32 mouse cellular contexts compared by ENCODE assay signal in the genomic region with DNA sequence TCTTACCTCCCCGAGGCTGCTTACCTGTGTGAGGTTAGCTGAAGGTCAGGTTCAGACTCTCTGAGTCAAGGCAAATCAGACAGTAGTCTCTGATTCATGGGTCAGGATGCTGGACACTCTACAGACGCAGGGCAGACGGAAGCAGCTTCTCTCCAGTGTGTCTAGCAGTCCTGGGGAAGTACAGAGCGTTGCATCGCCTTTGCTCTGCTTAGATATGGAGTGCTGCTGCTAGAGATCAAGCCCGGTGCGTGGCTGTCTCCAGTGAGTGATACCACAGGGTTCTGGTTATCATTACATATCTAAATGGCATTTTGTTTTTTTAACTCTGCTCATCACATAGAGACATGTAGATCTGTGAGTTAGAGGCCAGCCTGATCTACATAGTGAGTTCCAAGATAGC. TPM values are rescaled to one million over a fixed set of nuclear protein-coding genes. Genes with fewer than 3 reads are reported as not detected.
"Had no signal": no experiment of that assay in that cellular context is flagged by ENCODE, and none has a peak within 500 bp of the region (broad histone marks: within the 10 kb centered on the region; RNA-seq: fewer than 3 reads in every experiment).

No protein-coding gene starts in this region.

- H3K36me3 ChIP-seq: limb, embryonic 10.5 days; limb, embryonic 13.5 days; midbrain, embryonic 10.5 days; midbrain, embryonic 13.5 days; neural tube, embryonic 13.5 days had no signal

- H3K27ac ChIP-seq: limb, embryonic 10.5 days; limb, embryonic 13.5 days; liver, embryonic 15.5 days; midbrain, embryonic 10.5 days; midbrain, embryonic 13.5 days; neural tube, embryonic 13.5 days had no signal

- H3K4me2 ChIP-seq: limb, embryonic 13.5 days; liver, embryonic 15.5 days; midbrain, embryonic 13.5 days; neural tube, embryonic 13.5 days had no signal

- H3K9ac ChIP-seq: limb, embryonic 13.5 days; liver, embryonic 15.5 days; midbrain, embryonic 13.5 days; neural tube, embryonic 13.5 days had no signal

- DNase-seq: kidney, adult 18-20 months; kidney, adult 9 months; kidney, postnatal 14 days; kidney, postnatal 4 days; liver; lung, adult 2 months; lung, postnatal 14 days; lung, postnatal 4 days; retina, postnatal 1 day; right cerebral cortex, postnatal 25 days; thymus, adult 18-20 months; thymus, postnatal 36 days had no signal

- H3K4me3 ChIP-seq: limb, embryonic 10.5 days; limb, embryonic 13.5 days; liver, embryonic 15.5 days; midbrain, embryonic 10.5 days; midbrain, embryonic 13.5 days; myocyte; neural tube, embryonic 13.5 days had no signal

- H3K4me1 ChIP-seq: limb, embryonic 10.5 days; limb, embryonic 13.5 days; midbrain, embryonic 10.5 days; midbrain, embryonic 13.5 days; neural tube, embryonic 13.5 days had no signal

- H3K9me3 ChIP-seq: limb, embryonic 10.5 days; limb, embryonic 13.5 days; liver, embryonic 15.5 days; midbrain, embryonic 10.5 days; midbrain, embryonic 13.5 days; neural tube, embryonic 13.5 days had no signal

- ATAC-seq: intestine, embryonic 16.5 days; midbrain, embryonic 13.5 days; midbrain, embryonic 16.5 days had no signal

- H3K27me3 ChIP-seq: limb, embryonic 13.5 days; liver, embryonic 15.5 days; midbrain, embryonic 13.5 days; neural tube, embryonic 13.5 days had no signal

RNA-seq across cellular contexts. Expression of gene Gdf3, which starts 13.3 kb away (rescaled TPM):
- total RNA-seq: layer of hippocampus, adult 18-20 months; layer of hippocampus, postnatal 14 days; left cerebral cortex, adult 8-10 months; left cerebral cortex, postnatal 14 days had no signal
- polyA plus RNA-seq: kidney, embryonic 16.5 days; limb, embryonic 10.5 days; lung, adult 2 months; myocyte; neural tube, embryonic 13.5 days; urinary bladder, adult 2 months had no signal

RNA-seq across cellular contexts. Expression of gene Dppa3, which starts 29.6 kb away (rescaled TPM):
- total RNA-seq: layer of hippocampus, adult 18-20 months; layer of hippocampus, postnatal 14 days; left cerebral cortex, adult 8-10 months; left cerebral cortex, postnatal 14 days; monocyte, adult 5-6 weeks; neutrophil, adult 5-6 weeks had no signal
- polyA plus RNA-seq: intestine, embryonic 16.5 days; kidney, embryonic 16.5 days; limb, embryonic 10.5 days; limb, embryonic 13.5 days; liver, embryonic 15.5 days; lung, adult 2 months; midbrain, embryonic 10.5 days; midbrain, embryonic 13.5 days; midbrain, embryonic 16.5 days; myocyte; neural tube, embryonic 13.5 days; stomach, embryonic 16.5 days had no signal

RNA-seq across cellular contexts. Expression of gene Aicda, which starts 43.0 kb away (rescaled TPM):
- total RNA-seq: layer of hippocampus, adult 18-20 months; layer of hippocampus, postnatal 14 days; left cerebral cortex, adult 8-10 months; left cerebral cortex, postnatal 14 days; monocyte, adult 5-6 weeks had no signal
- polyA plus RNA-seq: intestine, embryonic 16.5 days; kidney, embryonic 16.5 days; limb, embryonic 10.5 days; liver, embryonic 15.5 days; lung, adult 2 months; lung, embryonic 16.5 days; midbrain, embryonic 10.5 days; myocyte; testis, adult 2 months; urinary bladder, adult 2 months had no signal
